Comparison of ENCODE assay signal across 21 mouse cellular contexts in the genomic region with DNA sequence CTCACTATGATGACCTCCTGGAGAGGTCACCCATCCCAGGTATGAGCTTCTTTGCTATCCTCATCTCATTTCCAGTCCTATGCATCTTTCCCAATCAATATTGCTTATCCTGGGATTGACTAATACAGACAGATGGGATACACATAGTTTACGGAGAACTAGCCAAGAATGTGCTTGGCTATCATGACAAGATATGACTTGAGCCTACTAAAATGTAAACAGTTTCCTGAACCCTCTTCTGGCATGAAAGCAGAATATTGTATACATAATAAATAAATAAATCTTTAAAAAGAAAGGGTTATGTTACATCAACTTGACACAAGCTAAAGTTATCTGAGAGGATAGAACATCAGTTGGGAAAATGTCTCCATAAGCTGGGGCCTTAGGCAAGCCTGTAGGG.
A peak's percentile ranks its signal among the peaks of the same experiment; 100 is the strongest.
DNase-seq lines count a peak whose midpoint lies in the region; ATAC-seq and TF ChIP-seq lines count a peak whose summit lies in the region.
"Had no signal": no experiment of that assay in that cellular context is flagged by ENCODE, and none has a peak within 500 bp of the region (broad histone marks: within the 10 kb centered on the region; RNA-seq: fewer than 3 reads in every experiment).

No protein-coding gene starts in this region.

- no peak overlapping the region for H3K4me3 ChIP-seq in lung, embryonic 14.5 days (ENCODE audit: low read depth, low read length)
- H3K4me3 ChIP-seq in lung, embryonic 16.5 days (ENCODE audit: low read length), result no peak overlapping the region
- H3K4me3 ChIP-seq: embryonic facial prominence, embryonic 13.5 days; embryonic facial prominence, embryonic 15.5 days; erythroblast, embryonic 14.5 days; forebrain, embryonic 10.5 days; forebrain, embryonic 12.5 days had no signal

- no peak for TF ChIP-seq CTCF in lung, embryonic 14.5 days (IDR thresholded peaks at IDR 0.05; ENCODE audit: low read depth)

- ATAC-seq in lung, embryonic 14.5 days (ENCODE audit: insufficient read depth), result peak; percentile 54
- peak; percentile 86 for ATAC-seq in lung, embryonic 16.5 days (ENCODE audit: low read depth)
- ATAC-seq: forebrain, embryonic 14.5 days; forebrain, embryonic 16.5 days had no signal

- H3K4me1 ChIP-seq in lung, embryonic 14.5 days (ENCODE audit: insufficient read depth), result no peaks in the 10 kb centered on the region
- no peaks in the 10 kb centered on the region for H3K4me1 ChIP-seq in lung, embryonic 16.5 days (replicated peaks; ENCODE audit: control insufficient read depth, insufficient read depth, low read length)
- H3K4me1 ChIP-seq: embryonic facial prominence, embryonic 13.5 days; embryonic facial prominence, embryonic 15.5 days; forebrain, embryonic 10.5 days; forebrain, embryonic 12.5 days had no signal

- 67% methylated on average over 1 of the region's 1 CpGs for WGBS in lung, embryonic 14.5 days
- 44% methylated on average over 1 of the region's 1 CpGs for WGBS in lung, embryonic 16.5 days

- peak; percentile 56 for DNase-seq in lung, embryonic 14.5 days
- no peak for DNase-seq in lung, adult 18-20 months
- DNase-seq in lung, postnatal 36 days, result no peak
- DNase-seq: adrenal gland, adult 2 months; adrenal gland, postnatal 10 days; adrenal gland, postnatal 25 days; cerebellum, adult 11 months; cerebellum, adult 18-20 months; cerebellum, adult 8-10 months; cerebellum, adult 9-11 months; cerebellum, postnatal 14 days; cerebellum, postnatal 36 days; embryo, embryonic 11 days had no signal

- H3K27me3 ChIP-seq in lung, embryonic 14.5 days (ENCODE audit: insufficient read depth, low read length), result no peaks in the 10 kb centered on the region
- H3K27me3 ChIP-seq in lung, embryonic 16.5 days (ENCODE audit: control insufficient read depth, insufficient read depth, low read depth, low read length), result no peaks in the 10 kb centered on the region
- H3K27me3 ChIP-seq: embryonic facial prominence, embryonic 13.5 days; embryonic facial prominence, embryonic 15.5 days; forebrain, embryonic 12.5 days had no signal

- H3K4me2 ChIP-seq in lung, embryonic 14.5 days, result no peak overlapping the region
- H3K4me2 ChIP-seq in lung, embryonic 16.5 days (ENCODE audit: low read depth, low read length), result no peak overlapping the region
- H3K4me2 ChIP-seq: embryonic facial prominence, embryonic 13.5 days; embryonic facial prominence, embryonic 15.5 days; forebrain, embryonic 12.5 days had no signal

- H3K9me3 ChIP-seq in lung, embryonic 14.5 days (ENCODE audit: low read depth, low read length), result no peaks in the 10 kb centered on the region
- H3K9me3 ChIP-seq in lung, embryonic 16.5 days (ENCODE audit: control insufficient read depth, low read length), result no peaks in the 10 kb centered on the region
- H3K9me3 ChIP-seq: embryonic facial prominence, embryonic 13.5 days; embryonic facial prominence, embryonic 15.5 days; forebrain, embryonic 10.5 days; forebrain, embryonic 12.5 days had no signal

- no peak overlapping the region for H3K27ac ChIP-seq in lung, embryonic 14.5 days (ENCODE audit: low read depth)
- no peak overlapping the region for H3K27ac ChIP-seq in lung, embryonic 16.5 days (ENCODE audit: low read length)
- H3K27ac ChIP-seq: embryonic facial prominence, embryonic 13.5 days; embryonic facial prominence, embryonic 15.5 days; forebrain, embryonic 10.5 days; forebrain, embryonic 12.5 days had no signal

- H3K9ac ChIP-seq in lung, embryonic 14.5 days, result no peak overlapping the region
- H3K9ac ChIP-seq in lung, embryonic 16.5 days (ENCODE audit: low read length), result no peak overlapping the region
- H3K9ac ChIP-seq: embryonic facial prominence, embryonic 13.5 days; embryonic facial prominence, embryonic 15.5 days; forebrain, embryonic 12.5 days had no signal

- no peaks in the 10 kb centered on the region for H3K36me3 ChIP-seq in lung, embryonic 14.5 days (ENCODE audit: insufficient read depth)
- H3K36me3 ChIP-seq in lung, embryonic 16.5 days (ENCODE audit: control insufficient read depth, insufficient read depth, low read length), result no peaks in the 10 kb centered on the region
- H3K36me3 ChIP-seq: embryonic facial prominence, embryonic 13.5 days; embryonic facial prominence, embryonic 15.5 days; forebrain, embryonic 10.5 days; forebrain, embryonic 12.5 days had no signal
